Mouse (Mus musculus): ENCODE results near the gene Amelx. TPM values are rescaled to one million over a fixed set of nuclear protein-coding genes. Genes with fewer than 3 reads are reported as not detected.

The Amelx gene
- polyA plus RNA-seq, 1 experiment from 2014 or later = not detected

- Histone ChIP-seq H3K4me1 (ENCODE audit: control insufficient read depth, insufficient read depth, low read length) (no peaks in the 10 kb centered on the region), H3K36me3 (ENCODE audit: control insufficient read depth, insufficient read depth, low read length) (no peaks in the 10 kb centered on the region), H3K4me2 (ENCODE audit: low read length) (no peak overlapping the region), H3K9me3 (replicated peaks; ENCODE audit: control insufficient read depth, low read length) (no peaks in the 10 kb centered on the region), H3K9ac (ENCODE audit: low read length) (no peak overlapping the region), H3K27me3 (replicated peaks; ENCODE audit: control insufficient read depth, insufficient read depth, low read length) (no peaks in the 10 kb centered on the region), H3K4me3 (ENCODE audit: low read depth, low read length) (no peak overlapping the region), H3K27ac (ENCODE audit: low read depth, low read length) (no peak overlapping the region)
- ATAC-seq (no peak), DNase-seq (ENCODE audit: low spot score) (no peak)
- WGBS = 88% methylated on average over 9 of the region's 9 CpGs
Measured at GRCm38 (mm10) chrX:169140467-169140866, 46.5 kb downstream of the Amelx start.

GRCm38 (mm10) chrX:169139758-169140157 lies 47.2 kb downstream of the Amelx start:
- no peak overlapping the region for H3K9ac ChIP-seq (ENCODE audit: low read length)
- no peak overlapping the region for H3K4me2 ChIP-seq (ENCODE audit: low read length)
- H3K4me1 ChIP-seq (ENCODE audit: control insufficient read depth, insufficient read depth, low read length) = no peaks in the 10 kb centered on the region
- 91% methylated on average over 7 of the region's 7 CpGs for WGBS
- H3K36me3 ChIP-seq (ENCODE audit: control insufficient read depth, insufficient read depth, low read length) = no peaks in the 10 kb centered on the region
- ATAC-seq (no peak), DNase-seq (ENCODE audit: low spot score) (no peak)
- no peaks in the 10 kb centered on the region for H3K9me3 ChIP-seq (replicated peaks; ENCODE audit: control insufficient read depth, low read length)
- H3K4me3 ChIP-seq (ENCODE audit: low read depth, low read length) = no peak overlapping the region
- no peaks in the 10 kb centered on the region for H3K27me3 ChIP-seq (replicated peaks; ENCODE audit: control insufficient read depth, insufficient read depth, low read length)
- no peak overlapping the region for H3K27ac ChIP-seq (ENCODE audit: low read depth, low read length)

Other genes starting within 250 kb of the Amelx start
- gene Hccs, start 133.2 kb upstream of the Amelx start, polyA plus RNA-seq (2014; fragmentation: Nextera tagmentation; extraction: Ambion mirVana) = 36.4 and 41.7 TPM in 2 replicates